Mouse (Mus musculus): ENCODE measurements around the gene Kcnt2. TPM values are rescaled to one million over a fixed set of nuclear protein-coding genes. Genes with fewer than 3 reads are reported as not detected.
A peak's percentile ranks its signal among the peaks of the same experiment; 100 is the strongest.

Kcnt2 gene
- 2.3 and 2.4 TPM in 2 replicates for polyA plus RNA-seq (2011; ENCODE audit: insufficient read depth, insufficient read length, low read depth, missing spikeins)

GRCm38 (mm10) chr1:140245876-140246597, at the start of gene Kcnt2:
Gene Kcnt2 (plus strand): TSS chr1:140246158.
- H3K4me3 ChIP-seq (ENCODE audit: low read depth, low read length): peak within 1 kb of the TSS; percentile 97
- H3K36me3 ChIP-seq (ENCODE audit: control insufficient read depth, insufficient read depth, low read length, poor library complexity, severe bottlenecking): no peaks in the 10 kb centered on the region
- no peaks in the 10 kb centered on the region for H3K4me1 ChIP-seq (ENCODE audit: control insufficient read depth, insufficient read depth, low read length)
- peak within 1 kb of the TSS; percentile 41 for H3K9ac ChIP-seq (ENCODE audit: low read depth, poor library complexity, severe bottlenecking)
- no peaks in the 10 kb centered on the region for H3K27me3 ChIP-seq (ENCODE audit: control insufficient read depth, insufficient read depth, low read length, poor library complexity, severe bottlenecking)
- TF ChIP-seq EP300 (IDR thresholded peaks at IDR 0.05; ENCODE audit: insufficient read depth, low read depth, low read length): no peak
- H3K9me3 ChIP-seq (replicated peaks; ENCODE audit: control insufficient read depth, insufficient read depth, low read length, poor library complexity, severe bottlenecking): no peaks in the 10 kb centered on the region
- no peak within 1 kb of the TSS for H3K27ac ChIP-seq (ENCODE audit: insufficient read depth, low read length)

DNA sequence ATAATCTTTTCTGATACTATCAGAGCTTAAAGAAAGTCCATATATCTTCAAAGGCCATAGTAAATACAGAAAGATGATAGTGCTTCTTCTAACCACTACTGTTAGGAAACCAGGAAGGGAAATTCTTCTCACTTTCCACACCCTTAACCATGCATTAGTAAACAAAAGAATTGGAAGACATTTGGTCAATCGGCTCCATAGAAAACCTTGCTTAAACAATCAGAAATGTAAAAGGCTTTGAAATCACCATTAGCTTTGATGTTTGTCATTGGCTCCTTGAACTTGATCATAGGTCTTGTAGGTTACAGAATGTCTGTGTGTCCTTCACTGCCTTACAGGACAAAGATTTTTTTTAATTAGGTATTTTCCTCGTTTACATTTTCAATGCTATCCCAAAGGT, 40.6 kb upstream of the Kcnt2 start:
- Histone ChIP-seq H3K36me3 (ENCODE audit: control insufficient read depth, insufficient read depth, low read length, poor library complexity, severe bottlenecking) (no peaks in the 10 kb centered on the region), H3K27ac (ENCODE audit: insufficient read depth, low read length) (no peak overlapping the region), H3K9ac (ENCODE audit: low read depth, poor library complexity, severe bottlenecking) (no peak overlapping the region), H3K4me1 (ENCODE audit: control insufficient read depth, insufficient read depth, low read length) (no peaks in the 10 kb centered on the region), H3K4me3 (ENCODE audit: low read depth, low read length) (no peak overlapping the region), H3K27me3 (ENCODE audit: control insufficient read depth, insufficient read depth, low read length, poor library complexity, severe bottlenecking) (no peaks in the 10 kb centered on the region), H3K9me3 (replicated peaks; ENCODE audit: control insufficient read depth, insufficient read depth, low read length, poor library complexity, severe bottlenecking) (no peaks in the 10 kb centered on the region; the same call in 1 of the 2 replicates)
- TF ChIP-seq CTCF (IDR thresholded peaks at IDR 0.05; ENCODE audit: low read depth, low read length): no peak
- no peak for TF ChIP-seq POLR2A (IDR thresholded peaks at IDR 0.05; ENCODE audit: insufficient read depth, low read length)
- no peak for TF ChIP-seq EP300 (IDR thresholded peaks at IDR 0.05; ENCODE audit: insufficient read depth, low read depth, low read length)

DNA sequence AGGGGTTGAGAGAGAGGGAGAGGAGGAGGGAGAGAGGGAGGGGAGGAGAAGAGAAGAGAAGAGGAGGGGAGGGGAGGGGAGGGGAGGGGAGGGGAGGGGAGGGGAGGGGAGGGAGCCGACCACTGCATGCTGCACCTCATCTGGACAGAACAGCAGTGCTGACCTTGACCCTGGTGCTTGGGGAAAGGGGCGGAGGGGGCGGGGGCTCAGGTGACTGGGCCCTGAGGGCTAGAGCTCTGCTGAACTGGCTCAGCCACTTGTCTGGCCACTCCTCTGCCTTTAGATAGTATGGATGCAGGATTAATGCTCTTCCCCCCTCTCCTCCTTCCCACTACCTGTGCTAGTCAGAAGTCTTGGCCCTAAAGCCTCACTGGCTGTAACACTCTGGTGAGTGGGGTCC, 20.7 kb upstream of the Kcnt2 start:
- Histone ChIP-seq H3K4me1 (ENCODE audit: control insufficient read depth, insufficient read depth, low read length) (peaks cover 3% of the 10 kb centered on the region), H3K4me3 (ENCODE audit: low read depth, low read length) (no peak overlapping the region), H3K27me3 (ENCODE audit: control insufficient read depth, insufficient read depth, low read length, poor library complexity, severe bottlenecking) (no peaks in the 10 kb centered on the region), H3K9ac (ENCODE audit: low read depth, poor library complexity, severe bottlenecking) (no peak overlapping the region), H3K9me3 (replicated peaks; ENCODE audit: control insufficient read depth, insufficient read depth, low read length, poor library complexity, severe bottlenecking) (no peaks in the 10 kb centered on the region), H3K27ac (ENCODE audit: insufficient read depth, low read length) (peak overlapping the region; percentile 31; the same call in 1 of the 2 replicates), H3K36me3 (ENCODE audit: control insufficient read depth, insufficient read depth, low read length, poor library complexity, severe bottlenecking) (no peaks in the 10 kb centered on the region)
- TF ChIP-seq CTCF (IDR thresholded peaks at IDR 0.05; ENCODE audit: low read depth, low read length) (no peak), EP300 (IDR thresholded peaks at IDR 0.05; ENCODE audit: insufficient read depth, low read depth, low read length) (peak; percentile 91)

DNA sequence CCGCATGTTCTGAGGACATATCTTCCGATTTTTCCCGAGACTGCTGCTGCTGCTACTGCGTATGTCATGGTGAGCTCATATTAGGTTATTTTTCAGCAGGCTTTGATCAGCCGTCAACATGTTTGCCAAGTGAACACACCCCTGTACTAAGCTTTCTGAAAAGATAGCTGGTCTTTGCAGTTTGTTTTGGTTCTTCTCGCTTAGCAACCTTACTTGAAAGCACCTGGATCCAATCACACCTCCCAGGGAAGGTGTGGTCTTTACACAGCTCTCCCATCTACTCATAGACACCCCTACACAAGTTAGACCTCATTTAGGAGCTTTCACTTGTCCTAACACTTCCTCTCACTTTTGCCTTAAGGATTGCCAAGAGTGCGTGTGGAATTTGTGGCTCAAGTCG, 19.3 kb upstream of the Kcnt2 start:
- no peaks in the 10 kb centered on the region for H3K36me3 ChIP-seq (ENCODE audit: control insufficient read depth, insufficient read depth, low read length, poor library complexity, severe bottlenecking)
- peaks cover 3% of the 10 kb centered on the region for H3K4me1 ChIP-seq (ENCODE audit: control insufficient read depth, insufficient read depth, low read length)
- no peak overlapping the region for H3K4me3 ChIP-seq (ENCODE audit: low read depth, low read length)
- no peak overlapping the region for H3K9ac ChIP-seq (ENCODE audit: low read depth, poor library complexity, severe bottlenecking)
- no peak overlapping the region; the same call in 1 of the 2 replicates for H3K27ac ChIP-seq (ENCODE audit: insufficient read depth, low read length)
- no peaks in the 10 kb centered on the region for H3K9me3 ChIP-seq (replicated peaks; ENCODE audit: control insufficient read depth, insufficient read depth, low read length, poor library complexity, severe bottlenecking)
- no peaks in the 10 kb centered on the region for H3K27me3 ChIP-seq (ENCODE audit: control insufficient read depth, insufficient read depth, low read length, poor library complexity, severe bottlenecking)
- TF ChIP-seq EP300 (IDR thresholded peaks at IDR 0.05; ENCODE audit: insufficient read depth, low read depth, low read length) (no peak), CTCF (IDR thresholded peaks at IDR 0.05; ENCODE audit: low read depth, low read length) (no peak), POLR2A (IDR thresholded peaks at IDR 0.05; ENCODE audit: insufficient read depth, low read length) (no peak)

DNA sequence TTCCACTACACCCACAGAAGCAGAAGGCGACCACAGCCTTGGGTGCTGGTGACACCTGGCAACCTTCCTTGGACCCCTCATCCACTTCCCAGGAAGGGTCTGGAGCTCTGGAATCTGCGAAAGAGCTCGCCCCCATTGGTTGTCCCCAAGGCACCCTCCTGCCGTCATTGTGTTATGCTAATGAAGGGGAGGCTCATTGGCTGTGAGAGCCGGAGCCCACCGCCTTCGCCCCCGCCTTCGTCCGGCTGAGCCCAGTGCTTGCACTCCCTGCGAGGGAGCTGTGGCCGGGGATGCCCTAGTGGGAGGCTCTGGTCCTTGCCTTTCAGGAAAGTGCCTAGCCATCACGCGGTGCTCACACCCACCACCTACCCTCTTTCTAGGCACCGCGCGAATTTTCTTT, 493 bp upstream of the Kcnt2 start:
- TF ChIP-seq EP300 (IDR thresholded peaks at IDR 0.05; ENCODE audit: insufficient read depth, low read depth, low read length) (0 out of 2 replicates have a peak, but pooled peaks have one; percentile 42), CTCF (IDR thresholded peaks at IDR 0.05; ENCODE audit: low read depth, low read length) (no peak), POLR2A (IDR thresholded peaks at IDR 0.05; ENCODE audit: insufficient read depth, low read length) (peak; percentile 59)
- peak overlapping the region; percentile 41 for H3K9ac ChIP-seq (ENCODE audit: low read depth, poor library complexity, severe bottlenecking)
- no peaks in the 10 kb centered on the region for H3K9me3 ChIP-seq (replicated peaks; ENCODE audit: control insufficient read depth, insufficient read depth, low read length, poor library complexity, severe bottlenecking)
- H3K27ac ChIP-seq (ENCODE audit: insufficient read depth, low read length): no peak overlapping the region
- H3K27me3 ChIP-seq (ENCODE audit: control insufficient read depth, insufficient read depth, low read length, poor library complexity, severe bottlenecking): no peaks in the 10 kb centered on the region
- H3K36me3 ChIP-seq (ENCODE audit: control insufficient read depth, insufficient read depth, low read length, poor library complexity, severe bottlenecking): no peaks in the 10 kb centered on the region
- H3K4me1 ChIP-seq (ENCODE audit: control insufficient read depth, insufficient read depth, low read length): no peaks in the 10 kb centered on the region
- H3K4me3 ChIP-seq (ENCODE audit: low read depth, low read length): peak overlapping the region; percentile 97

GRCm38 (mm10) chr1:140264696-140265095, 18.7 kb downstream of the Kcnt2 start:
- no peak for TF ChIP-seq CTCF (IDR thresholded peaks at IDR 0.05; ENCODE audit: low read depth, low read length)
- no peak for TF ChIP-seq POLR2A (IDR thresholded peaks at IDR 0.05; ENCODE audit: insufficient read depth, low read length)
- TF ChIP-seq EP300 (IDR thresholded peaks at IDR 0.05; ENCODE audit: insufficient read depth, low read depth, low read length): no peak
- Histone ChIP-seq H3K9me3 (replicated peaks; ENCODE audit: control insufficient read depth, insufficient read depth, low read length, poor library complexity, severe bottlenecking) (no peaks in the 10 kb centered on the region), H3K36me3 (ENCODE audit: control insufficient read depth, insufficient read depth, low read length, poor library complexity, severe bottlenecking) (no peaks in the 10 kb centered on the region), H3K4me3 (ENCODE audit: low read depth, low read length) (no peak overlapping the region), H3K27me3 (ENCODE audit: control insufficient read depth, insufficient read depth, low read length, poor library complexity, severe bottlenecking) (no peaks in the 10 kb centered on the region), H3K4me1 (ENCODE audit: control insufficient read depth, insufficient read depth, low read length) (no peaks in the 10 kb centered on the region), H3K27ac (ENCODE audit: insufficient read depth, low read length) (no peak overlapping the region), H3K9ac (ENCODE audit: low read depth, poor library complexity, severe bottlenecking) (no peak overlapping the region)
